Mouse (Mus musculus) lung, postnatal 4 days (tissue): ENCODE data around the gene Ppp1r15b.

Experiments
- DNase-seq, 2 experiments: peaks; one replicate each; pipeline ENCODE4 v3.0.0; 2021

Ppp1r15b gene

GRCm38 (mm10) chr1:133124137-133124536, 6.8 kb upstream of the Ppp1r15b start:
- DNase-seq: no peak

- DNase-seq: no peak
These were observed 5.1 kb upstream of the Ppp1r15b start for GRCm38 (mm10) chr1:133125640-133126364.

- DNase-seq: peak in 1 of 2 experiments; percentile 11
These were observed 4.6 kb upstream of the Ppp1r15b start for GRCm38 (mm10) chr1:133126365-133126740.

GRCm38 (mm10) chr1:133127328-133127727, 3.6 kb upstream of the Ppp1r15b start:
- DNase-seq: no peak

GRCm38 (mm10) chr1:133129471-133130221, 1.3 kb upstream of the Ppp1r15b start:
- DNase-seq: peak in 1 of 2 experiments; percentile 51

- no peak for DNase-seq
These were observed 590 bp downstream of the Ppp1r15b start for GRCm38 (mm10) chr1:133131561-133131905.

GRCm38 (mm10) chr1:133131936-133132335, 993 bp downstream of the Ppp1r15b start:
- peak in 1 of 2 experiments; percentile 29 for DNase-seq

GRCm38 (mm10) chr1:133132388-133133326, 1.7 kb downstream of the Ppp1r15b start:
- DNase-seq: peak in 1 of 2 experiments; percentile 8

GRCm38 (mm10) chr1:133133425-133133824, 2.5 kb downstream of the Ppp1r15b start:
- no peak for DNase-seq

GRCm38 (mm10) chr1:133134071-133134470, 3.1 kb downstream of the Ppp1r15b start:
- no peak for DNase-seq

- peak in 1 of 2 experiments; percentile 27 for DNase-seq
These were observed 3.9 kb downstream of the Ppp1r15b start for GRCm38 (mm10) chr1:133134881-133135280.

GRCm38 (mm10) chr1:133135808-133136207, 4.9 kb downstream of the Ppp1r15b start:
- no peak for DNase-seq

GRCm38 (mm10) chr1:133138401-133138800, 7.5 kb downstream of the Ppp1r15b start:
- no peak for DNase-seq

GRCm38 (mm10) chr1:133146014-133147009, 15.4 kb downstream of the Ppp1r15b start:
- DNase-seq: peak; percentile 45 to 71

- no peak for DNase-seq
These were observed 16.4 kb downstream of the Ppp1r15b start for GRCm38 (mm10) chr1:133147324-133147723.

- no peak for DNase-seq
These were observed 17.2 kb downstream of the Ppp1r15b start for GRCm38 (mm10) chr1:133148122-133148521.

- DNase-seq: no peak
These were observed 19.6 kb downstream of the Ppp1r15b start for GRCm38 (mm10) chr1:133150556-133150955.

- no peak for DNase-seq
These were observed 21.3 kb downstream of the Ppp1r15b start for GRCm38 (mm10) chr1:133152213-133152612.

- peak in 1 of 2 experiments; percentile 9 for DNase-seq
These were observed 24.3 kb downstream of the Ppp1r15b start for GRCm38 (mm10) chr1:133155270-133155669.

GRCm38 (mm10) chr1:133159128-133159564, 28.2 kb downstream of the Ppp1r15b start:
- peak; percentile 61 to 71 for DNase-seq

GRCm38 (mm10) chr1:133161559-133161958, 30.6 kb downstream of the Ppp1r15b start:
- DNase-seq: peak in 1 of 2 experiments; percentile 13

- DNase-seq: peak in 1 of 2 experiments; percentile 15
These were observed 31.1 kb downstream of the Ppp1r15b start for GRCm38 (mm10) chr1:133162046-133162445.
